Mouse (Mus musculus): ENCODE results near the gene Frmd4b. TPM values are rescaled to one million over a fixed set of nuclear protein-coding genes. Genes with fewer than 3 reads are reported as not detected.

The Frmd4b gene
- polyA plus RNA-seq, 1 experiment, result 22.3 TPM

DNA sequence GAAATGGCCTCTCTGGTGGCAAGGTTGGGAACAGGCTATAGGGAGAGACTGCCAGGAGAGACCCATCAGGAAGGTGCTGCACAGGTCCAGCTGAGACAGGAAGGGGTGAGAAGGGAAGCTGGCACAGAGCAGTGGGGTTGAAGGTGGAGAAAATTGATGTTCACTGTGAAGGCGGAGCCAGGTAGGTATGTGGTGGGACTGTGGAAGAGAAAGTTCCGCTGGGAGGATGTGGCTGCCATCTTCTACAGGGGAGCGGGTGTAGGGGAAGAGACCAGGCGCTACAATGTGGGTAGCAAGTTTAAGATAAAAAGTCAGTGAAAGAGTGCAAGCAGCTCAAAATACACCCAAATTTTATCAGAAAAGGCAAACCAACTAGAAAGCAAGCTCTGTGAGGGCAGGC lies 143.7 kb downstream of the Frmd4b start:
- 91% methylated on average over 4 of the region's 4 CpGs for WGBS
- no peak for TF ChIP-seq CTCF (IDR thresholded peaks at IDR 0.05; ENCODE audit: insufficient read depth, low read length)
- no peak for TF ChIP-seq POLR2A (IDR thresholded peaks at IDR 0.05; ENCODE audit: borderline replicate concordance, extremely low read depth, low read depth, low read length)
- H3K4me3 ChIP-seq (replicated peaks; ENCODE audit: extremely low read depth, low read depth, low read length), result no peak overlapping the region
- no peak for DNase-seq
- H3K4me1 ChIP-seq (ENCODE audit: control insufficient read depth, insufficient read depth, low read length), result peaks cover 4% of the 10 kb centered on the region; the same call in 1 of the 2 replicates

DNA sequence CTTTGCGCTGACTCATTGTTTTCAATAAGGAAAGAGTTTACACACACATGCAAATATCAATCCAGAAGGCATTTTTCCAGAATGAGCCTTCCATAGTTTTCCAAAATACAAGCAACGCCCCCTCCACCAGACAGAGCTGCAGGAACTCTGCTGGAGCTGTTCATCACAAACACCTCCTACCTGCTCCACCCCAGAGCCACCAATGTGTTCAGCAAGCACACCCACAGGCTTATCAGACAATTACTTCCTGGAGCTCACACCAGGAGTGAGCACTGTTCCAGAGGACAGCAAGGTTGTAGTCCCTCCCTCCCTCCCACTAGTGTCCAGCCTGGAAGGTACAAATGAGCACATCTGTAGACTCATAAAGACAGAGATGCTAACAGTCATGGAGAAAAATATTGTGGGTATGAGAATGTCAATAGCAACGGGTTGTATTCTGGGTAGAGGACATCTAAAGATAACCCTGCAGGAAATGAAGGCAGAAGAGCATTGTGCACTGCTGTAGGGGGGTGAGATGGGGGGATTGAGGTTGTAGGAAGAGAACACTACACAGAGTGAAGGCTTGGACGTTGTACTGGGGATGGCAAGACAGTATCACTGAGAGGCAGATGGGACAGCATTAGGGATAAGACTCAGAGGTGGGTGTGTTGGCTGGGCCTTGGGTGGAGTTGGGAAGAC lies 144.3 kb downstream of the Frmd4b start:
- WGBS, result 47% methylated on average over 4 of the region's 4 CpGs
- no peak for DNase-seq
- TF ChIP-seq POLR2A (IDR thresholded peaks at IDR 0.05; ENCODE audit: borderline replicate concordance, extremely low read depth, low read depth, low read length) (no peak), CTCF (IDR thresholded peaks at IDR 0.05; ENCODE audit: insufficient read depth, low read length) (no peak)
- H3K4me3 ChIP-seq (replicated peaks; ENCODE audit: extremely low read depth, low read depth, low read length), result no peak overlapping the region
- H3K4me1 ChIP-seq (ENCODE audit: control insufficient read depth, insufficient read depth, low read length), result peaks cover 4% of the 10 kb centered on the region; the same call in 1 of the 2 replicates

- Histone ChIP-seq H3K4me1 (ENCODE audit: control insufficient read depth, insufficient read depth, low read length) (peaks cover 13% of the 10 kb centered on the region), H3K4me3 (replicated peaks; ENCODE audit: extremely low read depth, low read depth, low read length) (no peak overlapping the region)
- no peak for DNase-seq
- 19% methylated on average over 17 of the region's 17 CpGs for WGBS
- TF ChIP-seq CTCF (IDR thresholded peaks at IDR 0.05; ENCODE audit: insufficient read depth, low read length) (no peak), POLR2A (IDR thresholded peaks at IDR 0.05; ENCODE audit: borderline replicate concordance, extremely low read depth, low read depth, low read length) (no peak)
Observed at GRCm38 (mm10) chr6:97463898-97464524, 153.3 kb downstream of the Frmd4b start.

- no peak for DNase-seq
- TF ChIP-seq CTCF (IDR thresholded peaks at IDR 0.05; ENCODE audit: insufficient read depth, low read length) (no peak), POLR2A (IDR thresholded peaks at IDR 0.05; ENCODE audit: borderline replicate concordance, extremely low read depth, low read depth, low read length) (no peak)
- H3K4me1 ChIP-seq (ENCODE audit: control insufficient read depth, insufficient read depth, low read length), result peaks cover 21% of the 10 kb centered on the region
- no peak overlapping the region for H3K4me3 ChIP-seq (replicated peaks; ENCODE audit: extremely low read depth, low read depth, low read length)
Observed at GRCm38 (mm10) chr6:97462421-97462820, 154.9 kb downstream of the Frmd4b start.

- no peak for DNase-seq
- 56% methylated on average over 7 of the region's 7 CpGs for WGBS
- TF ChIP-seq POLR2A (IDR thresholded peaks at IDR 0.05; ENCODE audit: borderline replicate concordance, extremely low read depth, low read depth, low read length) (no peak), CTCF (IDR thresholded peaks at IDR 0.05; ENCODE audit: insufficient read depth, low read length) (no peak)
- H3K4me1 ChIP-seq (ENCODE audit: control insufficient read depth, insufficient read depth, low read length), result peaks cover 24% of the 10 kb centered on the region
- H3K4me3 ChIP-seq (replicated peaks; ENCODE audit: extremely low read depth, low read depth, low read length), result peak overlapping the region; percentile 3
Observed at GRCm38 (mm10) chr6:97459112-97459511, 158.2 kb downstream of the Frmd4b start.

DNA sequence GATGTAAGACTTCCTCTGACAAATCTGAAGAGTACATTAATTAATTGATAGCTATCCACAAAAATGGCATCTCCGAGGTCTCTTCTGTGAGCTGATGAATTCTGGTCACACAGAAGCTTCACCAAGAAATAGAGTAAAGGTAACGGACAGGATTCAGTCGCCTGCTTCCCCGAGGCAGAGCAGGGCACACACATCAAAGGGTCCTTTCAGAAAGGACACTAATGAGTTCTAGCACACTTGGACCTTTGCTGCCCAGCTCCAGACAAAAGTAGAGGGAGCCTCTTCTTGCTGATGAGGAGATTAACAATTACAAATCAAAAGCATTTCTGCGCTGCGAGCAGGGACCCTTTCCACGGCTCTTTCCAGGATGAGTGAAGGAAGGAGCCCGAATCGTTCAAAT lies 159.0 kb downstream of the Frmd4b start:
- no peak for DNase-seq
- Histone ChIP-seq H3K4me1 (ENCODE audit: control insufficient read depth, insufficient read depth, low read length) (peaks cover 16% of the 10 kb centered on the region), H3K4me3 (replicated peaks; ENCODE audit: extremely low read depth, low read depth, low read length) (peak overlapping the region; percentile 43)
- TF ChIP-seq CTCF (IDR thresholded peaks at IDR 0.05; ENCODE audit: insufficient read depth, low read length), result no peak
- no peak for TF ChIP-seq POLR2A (IDR thresholded peaks at IDR 0.05; ENCODE audit: borderline replicate concordance, extremely low read depth, low read depth, low read length)
- 37% methylated on average over 9 of the region's 9 CpGs for WGBS

- H3K4me3 ChIP-seq (replicated peaks; ENCODE audit: extremely low read depth, low read depth, low read length), result no peak overlapping the region
- WGBS, result 14% methylated on average over 3 of the region's 3 CpGs
- DNase-seq, result no peak
- TF ChIP-seq CTCF (IDR thresholded peaks at IDR 0.05; ENCODE audit: insufficient read depth, low read length) (no peak), POLR2A (IDR thresholded peaks at IDR 0.05; ENCODE audit: borderline replicate concordance, extremely low read depth, low read depth, low read length) (no peak)
- H3K4me1 ChIP-seq (ENCODE audit: control insufficient read depth, insufficient read depth, low read length), result peaks cover 16% of the 10 kb centered on the region
Observed at GRCm38 (mm10) chr6:97457954-97458353, 159.4 kb downstream of the Frmd4b start.

DNA sequence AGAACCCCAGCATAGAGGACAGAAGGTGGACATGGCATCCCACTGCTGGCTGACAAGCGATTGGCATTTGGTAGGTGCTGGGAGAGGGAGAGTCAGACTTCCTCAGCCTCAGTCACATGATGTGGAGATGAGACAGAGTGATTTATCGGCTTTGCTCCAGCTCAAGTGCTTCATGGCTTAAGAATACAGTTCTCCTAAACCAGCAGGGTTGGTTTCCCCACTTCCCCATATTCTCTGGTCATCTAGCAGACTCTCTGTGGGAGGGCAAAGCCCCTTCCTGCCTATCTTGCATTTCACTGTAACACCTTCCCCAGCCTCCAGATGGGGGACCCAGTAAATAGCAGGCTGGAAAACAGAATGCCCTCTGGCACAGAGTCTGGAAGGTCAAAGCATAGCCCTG lies 160.1 kb downstream of the Frmd4b start:
- Histone ChIP-seq H3K4me3 (replicated peaks; ENCODE audit: extremely low read depth, low read depth, low read length) (no peak overlapping the region), H3K4me1 (ENCODE audit: control insufficient read depth, insufficient read depth, low read length) (peaks cover 16% of the 10 kb centered on the region)
- no peak for TF ChIP-seq CTCF (IDR thresholded peaks at IDR 0.05; ENCODE audit: insufficient read depth, low read length)
- TF ChIP-seq POLR2A (IDR thresholded peaks at IDR 0.05; ENCODE audit: borderline replicate concordance, extremely low read depth, low read depth, low read length), result no peak
- DNase-seq, result no peak
- WGBS, result 20% methylated on average over 2 of the region's 2 CpGs

- DNase-seq, result no peak
- WGBS, result 82% methylated on average over 5 of the region's 5 CpGs
- Histone ChIP-seq H3K4me1 (ENCODE audit: control insufficient read depth, insufficient read depth, low read length) (peaks cover 4% of the 10 kb centered on the region), H3K4me3 (replicated peaks; ENCODE audit: extremely low read depth, low read depth, low read length) (no peak overlapping the region)
- TF ChIP-seq POLR2A (IDR thresholded peaks at IDR 0.05; ENCODE audit: borderline replicate concordance, extremely low read depth, low read depth, low read length), result no peak
- no peak for TF ChIP-seq CTCF (IDR thresholded peaks at IDR 0.05; ENCODE audit: insufficient read depth, low read length)
Observed at GRCm38 (mm10) chr6:97452223-97452622, 165.1 kb downstream of the Frmd4b start.

GRCm38 (mm10) chr6:97449806-97450205 lies 167.5 kb downstream of the Frmd4b start:
- DNase-seq, result no peak
- 63% methylated on average over 2 of the region's 2 CpGs for WGBS
- Histone ChIP-seq H3K4me1 (ENCODE audit: control insufficient read depth, insufficient read depth, low read length) (peaks cover 6% of the 10 kb centered on the region), H3K4me3 (replicated peaks; ENCODE audit: extremely low read depth, low read depth, low read length) (no peak overlapping the region)
- TF ChIP-seq CTCF (IDR thresholded peaks at IDR 0.05; ENCODE audit: insufficient read depth, low read length) (no peak), POLR2A (IDR thresholded peaks at IDR 0.05; ENCODE audit: borderline replicate concordance, extremely low read depth, low read depth, low read length) (no peak)
